Mouse (Mus musculus): Measurements from ENCODE around the gene Nudt9.

Gene Nudt9

GRCm38 (mm10) chr5:104035824-104036223 lies 10.3 kb upstream of the Nudt9 start:
- DNase-seq (ENCODE audit: low read depth in 1 of 2, low spot score in 2 of 2), result no peak

- DNase-seq (ENCODE audit: low read depth in 1 of 2, low spot score in 2 of 2), result no peak
Measured at GRCm38 (mm10) chr5:104036686-104037085, 9.4 kb upstream of the Nudt9 start.

DNA sequence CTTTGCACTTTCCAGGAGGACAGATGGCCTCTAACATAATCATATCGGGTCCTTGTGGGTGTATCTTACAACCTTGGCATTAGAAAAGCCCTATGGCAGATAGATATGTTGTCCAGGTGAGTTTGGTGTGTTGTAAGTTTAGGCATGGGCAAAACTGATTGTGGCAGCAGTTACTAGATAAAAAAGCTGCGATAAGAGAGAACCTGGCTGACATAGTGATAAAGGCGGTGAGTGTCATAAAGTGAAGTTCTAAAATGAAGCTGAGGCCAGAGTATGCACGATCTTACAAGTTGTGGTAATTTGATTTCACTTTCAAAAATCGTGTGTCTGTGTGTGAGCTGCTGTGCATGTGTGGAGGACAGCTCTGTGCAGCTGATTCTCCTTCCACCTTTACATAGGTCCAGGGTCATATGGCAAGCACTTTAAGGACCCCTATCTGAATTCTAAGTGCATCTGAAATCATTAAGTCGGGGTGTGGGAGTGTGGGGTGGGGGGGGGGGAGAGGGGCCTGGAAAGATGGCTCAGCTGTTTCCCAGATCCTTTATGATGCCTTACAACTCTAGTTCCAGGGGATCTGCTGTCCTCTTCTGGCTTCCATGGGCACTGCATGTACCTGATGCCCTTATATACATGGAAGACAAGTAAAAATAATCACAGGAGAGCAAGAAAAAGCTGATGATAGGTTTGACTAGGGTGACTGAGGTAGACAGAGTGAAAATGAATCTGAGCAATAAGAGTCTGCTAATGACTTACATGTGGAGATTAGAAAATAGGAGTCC lies 6.8 kb upstream of the Nudt9 start:
- no peak for DNase-seq (ENCODE audit: low read depth in 1 of 2, low spot score in 2 of 2)

DNA sequence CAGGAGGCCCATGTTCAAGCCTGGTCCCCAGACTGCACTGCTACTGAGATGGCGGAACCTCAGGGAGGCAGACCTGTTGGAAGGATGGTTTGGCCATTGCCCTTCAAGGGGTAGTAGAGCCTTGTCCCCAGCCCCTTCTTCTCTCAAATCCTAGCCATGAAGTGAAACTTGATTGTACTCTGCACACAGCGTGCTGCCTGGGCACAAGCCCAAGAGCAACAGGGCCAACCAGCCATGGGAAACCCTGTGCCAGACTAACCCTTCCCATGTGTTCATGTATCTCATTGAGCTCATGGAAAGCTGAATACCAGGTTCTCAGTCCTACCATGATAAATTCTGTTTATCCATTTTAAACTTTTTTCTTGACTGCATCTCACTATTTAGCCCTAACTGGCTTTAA lies 3.2 kb upstream of the Nudt9 start:
- DNase-seq (ENCODE audit: low read depth in 1 of 2, low spot score in 2 of 2), result no peak

- DNase-seq (ENCODE audit: low read depth in 1 of 2, low spot score in 2 of 2), result no peak
Measured at GRCm38 (mm10) chr5:104043704-104044103, 2.4 kb upstream of the Nudt9 start.

GRCm38 (mm10) chr5:104047200-104048105 lies 1.3 kb downstream of the Nudt9 start:
- DNase-seq (ENCODE audit: low read depth in 1 of 2, low spot score in 2 of 2), result no peak

DNA sequence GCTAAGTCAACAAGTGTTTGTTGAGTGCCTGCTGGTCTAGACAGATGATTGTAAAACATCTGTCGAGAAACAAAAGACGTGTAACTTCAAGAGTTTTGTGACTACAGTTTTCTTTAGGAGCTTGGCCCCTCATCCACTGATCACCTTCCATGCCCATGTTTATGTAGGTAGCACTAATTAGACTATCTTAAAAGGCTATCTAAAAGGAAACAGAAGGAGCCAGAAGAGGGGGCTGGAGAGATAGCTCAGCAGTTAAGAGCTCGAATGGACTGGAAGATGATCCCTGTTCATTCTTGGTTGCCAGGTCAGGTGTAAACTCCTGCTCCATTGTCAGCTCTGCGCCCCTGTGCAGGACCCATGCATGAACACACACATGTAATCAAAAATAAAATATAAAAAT lies 2.0 kb downstream of the Nudt9 start:
- no peak for DNase-seq (ENCODE audit: low read depth in 1 of 2, low spot score in 2 of 2)

DNA sequence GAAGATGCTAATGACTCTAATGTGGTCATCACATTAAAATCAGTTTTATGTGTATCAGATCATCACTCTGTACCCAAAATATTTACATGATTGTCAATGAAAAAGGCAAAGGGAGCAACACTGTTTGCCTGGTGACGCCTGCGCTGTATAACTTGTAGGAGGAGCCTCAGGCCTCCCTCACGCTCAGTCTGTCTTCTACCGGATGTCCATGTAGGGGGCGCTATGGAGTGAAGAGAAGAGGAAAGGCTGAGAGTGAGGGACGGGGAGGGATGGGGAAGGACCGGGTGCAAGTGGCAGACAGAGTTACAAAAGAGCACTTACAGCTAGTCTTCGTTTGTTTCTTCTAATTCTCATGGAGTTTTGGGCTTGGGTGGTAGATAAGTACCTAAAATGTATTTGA lies 6.8 kb downstream of the Nudt9 start:
- peak in 1 of 2 experiments; percentile 17 for DNase-seq (ENCODE audit: low read depth in 1 of 2, low spot score in 2 of 2)

GRCm38 (mm10) chr5:104054938-104055337 lies 8.8 kb downstream of the Nudt9 start:
- DNase-seq (ENCODE audit: low read depth in 1 of 2, low spot score in 2 of 2), result no peak

GRCm38 (mm10) chr5:104055816-104056215 lies 9.7 kb downstream of the Nudt9 start:
- no peak for DNase-seq (ENCODE audit: low read depth in 1 of 2, low spot score in 2 of 2)

DNA sequence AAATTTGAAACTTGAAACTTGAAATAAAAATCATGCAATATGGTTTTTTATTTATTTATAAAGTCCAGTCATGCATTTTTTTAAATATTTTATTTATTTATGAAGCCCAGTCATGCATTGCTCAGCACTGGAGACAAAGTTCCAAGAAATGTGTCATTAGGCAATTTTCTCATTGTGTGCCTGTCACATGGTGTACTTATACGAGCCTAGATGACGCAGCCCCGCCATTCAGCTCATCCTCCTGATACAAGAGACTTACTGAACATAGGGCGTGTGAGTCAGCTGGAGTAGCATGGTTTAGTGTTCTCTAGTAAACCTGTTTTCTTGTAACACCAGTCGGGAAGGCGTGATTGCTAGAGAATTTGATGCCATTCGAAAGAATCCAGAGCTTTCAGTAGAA lies 10.2 kb downstream of the Nudt9 start:
- DNase-seq (ENCODE audit: low read depth in 1 of 2, low spot score in 2 of 2), result no peak

DNA sequence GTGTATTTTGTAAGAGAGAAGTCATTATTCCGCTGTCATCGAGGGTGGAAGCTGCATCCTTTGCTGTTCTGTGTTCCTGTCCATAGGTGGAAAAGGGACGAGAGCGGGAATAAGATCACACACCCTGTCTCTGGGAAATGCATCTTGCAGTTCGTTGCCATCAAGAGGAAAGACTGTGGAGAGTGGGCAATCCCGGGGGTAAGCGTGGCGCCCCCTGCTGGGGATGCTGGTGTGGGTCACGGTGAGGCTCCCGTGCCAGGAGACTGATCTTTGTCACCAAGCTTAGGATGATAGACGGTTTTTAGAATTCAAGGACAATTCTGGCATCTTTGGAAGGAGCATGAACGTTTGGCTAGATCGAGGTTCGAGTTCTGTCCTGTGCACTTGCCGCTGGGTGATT lies 11.9 kb downstream of the Nudt9 start:
- DNase-seq (ENCODE audit: low read depth in 1 of 2, low spot score in 2 of 2), result peak in 1 of 2 experiments; percentile 39

- DNase-seq (ENCODE audit: low read depth in 1 of 2, low spot score in 2 of 2), result no peak
Measured at GRCm38 (mm10) chr5:104059628-104060027, 13.5 kb downstream of the Nudt9 start.

GRCm38 (mm10) chr5:104060429-104060828 lies 14.3 kb downstream of the Nudt9 start:
- no peak for DNase-seq (ENCODE audit: low read depth in 1 of 2, low spot score in 2 of 2)

DNA sequence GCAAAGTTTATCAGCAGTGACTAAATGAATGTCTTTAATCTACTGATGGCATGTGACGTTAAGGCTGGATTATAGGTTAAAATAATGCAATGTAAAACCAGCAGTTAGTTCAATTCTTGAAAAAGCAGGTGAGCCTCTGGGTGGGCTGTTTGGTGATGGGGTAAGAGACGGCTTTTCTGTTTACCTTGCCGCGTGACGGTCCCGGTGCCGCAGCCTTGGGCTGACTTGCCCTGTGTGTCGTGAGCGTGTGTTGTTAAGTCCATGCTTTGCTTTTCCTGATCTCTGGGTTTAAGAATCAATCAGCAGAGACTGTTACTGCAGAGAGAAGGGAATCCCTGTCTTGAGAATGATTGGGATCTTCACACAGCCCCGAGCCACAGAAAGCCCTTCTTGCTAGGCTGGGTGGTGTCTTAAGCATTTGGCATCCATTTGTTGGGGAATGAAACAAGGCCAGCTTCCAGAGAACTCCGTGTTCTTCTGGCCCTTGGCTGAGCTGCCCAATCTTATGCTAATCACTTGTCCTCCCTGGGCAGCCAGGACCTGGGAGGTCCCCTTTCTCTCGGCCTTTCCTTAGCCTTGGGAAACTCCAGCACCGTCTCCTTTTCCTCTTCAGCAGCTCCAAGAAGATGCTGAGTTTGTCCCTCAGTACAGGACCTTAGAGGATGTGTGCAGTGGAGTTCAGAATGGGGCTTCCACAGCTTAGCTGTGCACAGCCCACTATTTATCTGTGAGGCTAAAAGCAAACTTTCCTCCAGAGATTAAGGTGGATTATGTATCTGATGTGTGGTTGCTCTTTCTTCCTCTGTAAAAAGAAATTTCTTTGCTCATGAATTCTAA lies 16.0 kb downstream of the Nudt9 start:
- no peak for DNase-seq (ENCODE audit: low read depth in 1 of 2, low spot score in 2 of 2)

- DNase-seq (ENCODE audit: low read depth in 1 of 2, low spot score in 2 of 2), result no peak
Measured at GRCm38 (mm10) chr5:104062773-104063551, 16.9 kb downstream of the Nudt9 start.

DNA sequence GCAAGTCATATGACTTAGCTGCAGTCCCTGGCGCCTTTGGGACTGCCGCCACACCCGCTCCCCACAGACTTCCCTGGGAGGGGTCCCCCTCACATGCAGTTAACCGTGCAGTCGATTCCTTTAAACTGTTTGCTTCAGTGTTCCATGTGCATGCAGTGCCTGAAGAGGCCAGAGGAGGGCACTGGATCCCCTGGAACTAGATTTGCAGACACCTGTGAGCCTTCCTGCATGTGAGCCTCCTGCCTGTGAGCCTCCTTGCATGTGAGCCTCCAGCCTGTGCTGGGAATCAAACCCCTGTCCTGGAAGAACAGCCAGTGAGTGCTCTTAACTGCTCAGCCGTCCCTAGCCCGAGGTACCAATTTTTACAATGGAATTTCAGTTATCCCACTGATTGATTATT lies 22.6 kb downstream of the Nudt9 start:
- DNase-seq (ENCODE audit: low read depth in 1 of 2, low spot score in 2 of 2), result no peak

DNA sequence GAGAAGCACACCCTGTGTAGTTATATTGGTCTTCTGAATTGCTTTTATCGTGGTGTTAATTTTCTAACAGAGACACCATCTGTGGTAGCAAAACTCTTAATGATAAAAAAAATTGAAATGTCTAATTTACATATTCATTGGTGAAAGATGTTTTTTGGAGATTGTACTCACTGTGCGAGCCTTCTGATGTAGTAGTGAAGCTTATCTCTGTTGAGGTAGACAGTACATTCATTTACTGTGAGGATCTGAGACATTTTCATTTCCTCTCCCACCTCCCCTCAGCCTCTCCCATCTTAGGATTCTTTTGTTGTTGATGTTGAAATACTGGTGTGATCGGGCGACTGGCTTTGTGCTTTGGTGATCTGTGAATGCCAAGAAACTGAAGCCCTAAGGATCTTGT lies 24.9 kb downstream of the Nudt9 start:
- no peak for DNase-seq (ENCODE audit: low read depth in 1 of 2, low spot score in 2 of 2)

- DNase-seq (ENCODE audit: low read depth in 1 of 2, low spot score in 2 of 2), result no peak
Measured at GRCm38 (mm10) chr5:104072272-104072886, 26.3 kb downstream of the Nudt9 start.

- DNase-seq (ENCODE audit: low read depth in 1 of 2, low spot score in 2 of 2), result no peak
Measured at GRCm38 (mm10) chr5:104073602-104074001, 27.5 kb downstream of the Nudt9 start.
